Mouse (Mus musculus) naive thymus-derived CD4-positive, alpha-beta T cell, adult 5 months (primary cell): ENCODE data around the gene Rhov. TPM values are rescaled to one million over a fixed set of nuclear protein-coding genes. Genes with fewer than 3 reads are reported as not detected.

Source experiments
- polyA plus RNA-seq: library from polyadenylated mRNA; unstranded; fragments of 100-300 nt; shearing (Covaris generic); gene quantifications from one replicate; pipeline ENCODE4 v1.2.1, GENCODE M21; 2017

The Rhov gene
- polyA plus RNA-seq, result not detected

GRCm38 (mm10) chr2:119270643-119271331 is at the start of gene Rhov:
Gene Rhov (minus strand): TSS chr2:119271272.

GRCm38 (mm10) chr2:119288270-119288882 is 17.3 kb upstream of the Rhov start, which contains the start of gene Vps18:
Gene Vps18 (plus strand): TSS chr2:119288740.

GRCm38 (mm10) chr2:119237210-119237870 is 33.7 kb downstream of the Rhov start, which contains the start of gene Spint1:
Gene Spint1 (plus strand): TSS chr2:119237362.

GRCm38 (mm10) chr2:119229775-119230704 is 41.0 kb downstream of the Rhov start, which contains the start of gene Ppp1r14d:
Gene Ppp1r14d (minus strand): TSS chr2:119229906.

Other genes starting within 250 kb of the Rhov start
- 13.4 TPM for gene Ccdc32, start 241.9 kb downstream of the Rhov start, polyA plus RNA-seq
- gene Rpusd2, start 236.5 kb downstream of the Rhov start, polyA plus RNA-seq, result 3.7 TPM
- 2.1 TPM for gene Knl1, start 224.2 kb downstream of the Rhov start, polyA plus RNA-seq
- 2.6 TPM for gene Rad51, start 158.5 kb downstream of the Rhov start, polyA plus RNA-seq
- gene Rmdn3, start 114.2 kb downstream of the Rhov start, polyA plus RNA-seq, result 26.3 TPM
- gene Gchfr, start 103.5 kb downstream of the Rhov start, polyA plus RNA-seq, result not detected
- 1.1 TPM for gene Gm14137, start 96.8 kb downstream of the Rhov start, polyA plus RNA-seq
- 31.1 TPM for gene Zfyve19, start 62.7 kb downstream of the Rhov start, polyA plus RNA-seq
- 17.9 TPM for gene Dnajc17, start 62.5 kb downstream of the Rhov start, polyA plus RNA-seq
- gene Ppp1r14d, start 41.4 kb downstream of the Rhov start, polyA plus RNA-seq, result not detected
- gene Spint1, start 33.9 kb downstream of the Rhov start, polyA plus RNA-seq, result not detected
- gene Vps18, start 17.5 kb upstream of the Rhov start, polyA plus RNA-seq, result 16.3 TPM
- not detected for gene Dll4, start 54.5 kb upstream of the Rhov start, polyA plus RNA-seq
- not detected for gene Chac1, start 80.0 kb upstream of the Rhov start, polyA plus RNA-seq
- 6.4 TPM for gene Ino80, start 206.4 kb upstream of the Rhov start, polyA plus RNA-seq